Mouse (Mus musculus) T-helper 17 cell (primary cell): Measurements from ENCODE around the gene Amz1.

ENCODE experiments used
- in situ Hi-C, 2 experiments: fragments of 300-600 bp; cut with MboI, MseI; formaldehyde crosslinking; loops; 1 replicate in 1 of 2; 2 replicates in 1 of 2; pipeline ENCODE4 v1.15.1; 2025; ENCODE audit warnings: high pct_unique_total_duplicates in 2 of 2

Amz1 gene

GRCm38 (mm10) chr5:140722121-140722520 is 1.8 kb upstream of the Amz1 start:
- in situ Hi-C loops: loop anchor here in 1 of 2 experiments (10.0 kb wide), 1 partner anchor 907 kb away; the partner anchor contains the start of gene Tmem184a

GRCm38 (mm10) chr5:140726062-140726839 is 2.3 kb downstream of the Amz1 start:
- in situ Hi-C loops: loop anchor here in 1 of 2 experiments (10.0 kb wide), 1 partner anchor 911 kb away; the partner anchor contains the start of gene Tmem184a

- in situ Hi-C loops: loop anchor here in 1 of 2 experiments (10.0 kb wide), 1 partner anchor 912 kb away; the partner anchor contains the start of gene Tmem184a
Measured at GRCm38 (mm10) chr5:140726946-140727740, 3.2 kb downstream of the Amz1 start.

- in situ Hi-C loops: no loop called here
Measured at GRCm38 (mm10) chr5:140731040-140731797, 7.3 kb downstream of the Amz1 start.

- in situ Hi-C loops: no loop called here
Measured at GRCm38 (mm10) chr5:140732195-140732594, 8.3 kb downstream of the Amz1 start.

GRCm38 (mm10) chr5:140733336-140733735 is 9.4 kb downstream of the Amz1 start:
- in situ Hi-C loops: no loop called here

GRCm38 (mm10) chr5:140735297-140735696 is 11.4 kb downstream of the Amz1 start:
- in situ Hi-C loops: no loop called here

GRCm38 (mm10) chr5:140736166-140736565 is 12.2 kb downstream of the Amz1 start:
- in situ Hi-C loops: no loop called here

- in situ Hi-C loops: loop anchor here in 1 of 2 experiments (10.0 kb wide), 1 partner anchor 1695 kb away; no protein-coding TSS in a partner anchor
Measured at GRCm38 (mm10) chr5:140739813-140740212, 15.9 kb downstream of the Amz1 start.

- in situ Hi-C loops: loop anchor here in 1 of 2 experiments (10.0 kb wide), 1 partner anchor 1694 kb away; no protein-coding TSS in a partner anchor
Measured at GRCm38 (mm10) chr5:140741040-140741439, 17.1 kb downstream of the Amz1 start.

- in situ Hi-C loops: loop anchor here in 1 of 2 experiments (10.0 kb wide), 1 partner anchor 1693 kb away; no protein-coding TSS in a partner anchor
Measured at GRCm38 (mm10) chr5:140741877-140742276, 17.9 kb downstream of the Amz1 start.

GRCm38 (mm10) chr5:140743706-140744131 is 19.8 kb downstream of the Amz1 start:
- in situ Hi-C loops: loop anchor here in 1 of 2 experiments (10.0 kb wide), 1 partner anchor 1691 kb away; no protein-coding TSS in a partner anchor

GRCm38 (mm10) chr5:140748425-140748824 is 24.5 kb downstream of the Amz1 start:
- in situ Hi-C loops: loop anchor here in 1 of 2 experiments (10.0 kb wide), 1 partner anchor 1686 kb away; no protein-coding TSS in a partner anchor

- in situ Hi-C loops: loop anchor here in 1 of 2 experiments (10.0 kb wide), 1 partner anchor 1686 kb away; no protein-coding TSS in a partner anchor
Measured at GRCm38 (mm10) chr5:140749062-140749875, 25.3 kb downstream of the Amz1 start.

- in situ Hi-C loops: no loop called here
Measured at GRCm38 (mm10) chr5:140750925-140751324, 27.0 kb downstream of the Amz1 start.

- in situ Hi-C loops: no loop called here
Measured at GRCm38 (mm10) chr5:140752041-140752440, 28.1 kb downstream of the Amz1 start.

GRCm38 (mm10) chr5:140752639-140753038 is 28.7 kb downstream of the Amz1 start:
- in situ Hi-C loops: no loop called here

- in situ Hi-C loops: no loop called here
Measured at GRCm38 (mm10) chr5:140753223-140753622, 29.3 kb downstream of the Amz1 start.

- in situ Hi-C loops: no loop called here
Measured at GRCm38 (mm10) chr5:140758864-140759263, 34.9 kb downstream of the Amz1 start.

GRCm38 (mm10) chr5:140762540-140762939 is 38.6 kb downstream of the Amz1 start:
- in situ Hi-C loops: no loop called here
